Mouse (Mus musculus): ENCODE data around the gene Mfsd4b1. TPM values are rescaled to one million over a fixed set of nuclear protein-coding genes. Genes with fewer than 3 reads are reported as not detected.

Mfsd4b1 gene
- total RNA-seq, 1 experiment = 0.09 TPM

- TF ChIP-seq ZNF384 (IDR thresholded peaks at IDR 0.05; ENCODE audit: low read depth, low read length) (no peak), MAFK (IDR thresholded peaks at IDR 0.05; ENCODE audit: insufficient read depth, low read depth, low read length) (no peak), CHD2 (IDR thresholded peaks at IDR 0.05; ENCODE audit: low read depth, low read length) (no peak), HCFC1 (IDR thresholded peaks at IDR 0.05; ENCODE audit: borderline replicate concordance, insufficient read depth, low read length) (no peak), ZC3H11A (IDR thresholded peaks at IDR 0.05; ENCODE audit: borderline replicate concordance, low read depth, low read length) (no peak)
- no peak overlapping the region for H3K4me3 ChIP-seq (ENCODE audit: insufficient read depth in 1 of 2, low read depth in 1 of 2, low read length in 2 of 2, poor library complexity in 1 of 2, severe bottlenecking in 1 of 2)
- H3K9ac ChIP-seq (ENCODE audit: insufficient read depth, low read depth, low read length, poor library complexity, severe bottlenecking) = no peak overlapping the region
- no peaks in the 10 kb centered on the region for H3K4me1 ChIP-seq (ENCODE audit: control insufficient read depth in 2 of 2, insufficient read depth in 2 of 2, low read length in 2 of 2, poor library complexity in 1 of 2)
- H3K27ac ChIP-seq (ENCODE audit: insufficient read depth, low read depth, low read length, poor library complexity, severe bottlenecking) = no peak overlapping the region
- in situ Hi-C loops (cut with MboI; ENCODE audit: low sequenced_read_pairs in 2 of 2, unreplicated experiment in 2 of 2) = no loop called here
- no peaks in the 10 kb centered on the region for H3K36me3 ChIP-seq (ENCODE audit: control insufficient read depth, insufficient read depth, low read length, poor library complexity, severe bottlenecking)
- DNase-seq (ENCODE audit: low read depth, low spot score) = no peak
- H3K9me3 ChIP-seq (ENCODE audit: control insufficient read depth, insufficient read depth, low read depth, low read length) = no peaks in the 10 kb centered on the region
Measured at GRCm38 (mm10) chr10:40036686-40037560, 11.9 kb upstream of the Mfsd4b1 start.

- in situ Hi-C loops (cut with MboI; ENCODE audit: low sequenced_read_pairs in 2 of 2, unreplicated experiment in 2 of 2) = no loop called here
- H3K27ac ChIP-seq (ENCODE audit: insufficient read depth, low read depth, low read length, poor library complexity, severe bottlenecking) = no peak overlapping the region
- H3K36me3 ChIP-seq (ENCODE audit: control insufficient read depth, insufficient read depth, low read length, poor library complexity, severe bottlenecking) = no peaks in the 10 kb centered on the region
- H3K4me3 ChIP-seq (ENCODE audit: insufficient read depth in 1 of 2, low read depth in 1 of 2, low read length in 2 of 2, poor library complexity in 1 of 2, severe bottlenecking in 1 of 2) = no peak overlapping the region
- no peaks in the 10 kb centered on the region for H3K9me3 ChIP-seq (ENCODE audit: control insufficient read depth, insufficient read depth, low read depth, low read length)
- no peak for DNase-seq (ENCODE audit: low read depth, low spot score)
- no peaks in the 10 kb centered on the region for H3K4me1 ChIP-seq (ENCODE audit: control insufficient read depth in 2 of 2, insufficient read depth in 2 of 2, low read length in 2 of 2, poor library complexity in 1 of 2)
- TF ChIP-seq ZC3H11A (IDR thresholded peaks at IDR 0.05; ENCODE audit: borderline replicate concordance, low read depth, low read length) = no peak
- TF ChIP-seq HCFC1 (IDR thresholded peaks at IDR 0.05; ENCODE audit: borderline replicate concordance, insufficient read depth, low read length) = no peak
- H3K9ac ChIP-seq (ENCODE audit: insufficient read depth, low read depth, low read length, poor library complexity, severe bottlenecking) = no peak overlapping the region
Measured at GRCm38 (mm10) chr10:40034956-40035355, 9.9 kb upstream of the Mfsd4b1 start.

GRCm38 (mm10) chr10:40032897-40033296 is 7.8 kb upstream of the Mfsd4b1 start:
- no peak for TF ChIP-seq MAFK (IDR thresholded peaks at IDR 0.05; ENCODE audit: insufficient read depth, low read depth, low read length)
- no peak for TF ChIP-seq CHD2 (IDR thresholded peaks at IDR 0.05; ENCODE audit: low read depth, low read length)
- TF ChIP-seq ZNF384 (IDR thresholded peaks at IDR 0.05; ENCODE audit: low read depth, low read length) = no peak
- TF ChIP-seq HCFC1 (IDR thresholded peaks at IDR 0.05; ENCODE audit: borderline replicate concordance, insufficient read depth, low read length) = no peak
- TF ChIP-seq ZC3H11A (IDR thresholded peaks at IDR 0.05; ENCODE audit: borderline replicate concordance, low read depth, low read length) = no peak
- Histone ChIP-seq H3K27ac (ENCODE audit: insufficient read depth, low read depth, low read length, poor library complexity, severe bottlenecking) (no peak overlapping the region), H3K36me3 (ENCODE audit: control insufficient read depth, insufficient read depth, low read length, poor library complexity, severe bottlenecking) (no peaks in the 10 kb centered on the region), H3K9ac (ENCODE audit: insufficient read depth, low read depth, low read length, poor library complexity, severe bottlenecking) (no peak overlapping the region), H3K4me1 (ENCODE audit: control insufficient read depth in 2 of 2, insufficient read depth in 2 of 2, low read length in 2 of 2, poor library complexity in 1 of 2) (no peaks in the 10 kb centered on the region), H3K9me3 (ENCODE audit: control insufficient read depth, insufficient read depth, low read depth, low read length) (no peaks in the 10 kb centered on the region), H3K4me3 (ENCODE audit: insufficient read depth in 1 of 2, low read depth in 1 of 2, low read length in 2 of 2, poor library complexity in 1 of 2, severe bottlenecking in 1 of 2) (no peak overlapping the region)
- in situ Hi-C loops (cut with MboI; ENCODE audit: low sequenced_read_pairs in 2 of 2, unreplicated experiment in 2 of 2) = no loop called here
- no peak for DNase-seq (ENCODE audit: low read depth, low spot score)

GRCm38 (mm10) chr10:40030716-40031115 is 5.6 kb upstream of the Mfsd4b1 start:
- Histone ChIP-seq H3K27ac (ENCODE audit: insufficient read depth, low read depth, low read length, poor library complexity, severe bottlenecking) (no peak overlapping the region), H3K9ac (ENCODE audit: insufficient read depth, low read depth, low read length, poor library complexity, severe bottlenecking) (no peak overlapping the region), H3K4me1 (ENCODE audit: control insufficient read depth in 2 of 2, insufficient read depth in 2 of 2, low read length in 2 of 2, poor library complexity in 1 of 2) (no peaks in the 10 kb centered on the region), H3K36me3 (ENCODE audit: control insufficient read depth, insufficient read depth, low read length, poor library complexity, severe bottlenecking) (no peaks in the 10 kb centered on the region), H3K4me3 (ENCODE audit: insufficient read depth in 1 of 2, low read depth in 1 of 2, low read length in 2 of 2, poor library complexity in 1 of 2, severe bottlenecking in 1 of 2) (no peak overlapping the region), H3K9me3 (ENCODE audit: control insufficient read depth, insufficient read depth, low read depth, low read length) (no peaks in the 10 kb centered on the region)
- TF ChIP-seq HCFC1 (IDR thresholded peaks at IDR 0.05; ENCODE audit: borderline replicate concordance, insufficient read depth, low read length) = no peak
- TF ChIP-seq ZC3H11A (IDR thresholded peaks at IDR 0.05; ENCODE audit: borderline replicate concordance, low read depth, low read length) = no peak
- no peak for TF ChIP-seq MAFK (IDR thresholded peaks at IDR 0.05; ENCODE audit: insufficient read depth, low read depth, low read length)
- no peak for TF ChIP-seq ZNF384 (IDR thresholded peaks at IDR 0.05; ENCODE audit: low read depth, low read length)
- no peak for TF ChIP-seq CHD2 (IDR thresholded peaks at IDR 0.05; ENCODE audit: low read depth, low read length)
- in situ Hi-C loops (cut with MboI; ENCODE audit: low sequenced_read_pairs in 2 of 2, unreplicated experiment in 2 of 2) = no loop called here
- DNase-seq (ENCODE audit: low read depth, low spot score) = no peak
